Mouse (Mus musculus) monocyte, adult 5-6 weeks (primary cell): ENCODE results near the gene Chit1. TPM values are rescaled to one million over a fixed set of nuclear protein-coding genes. Genes with fewer than 3 reads are reported as not detected.

Source experiments
- ATAC-seq: fragments of 153-309, 156-312 bp; replicated peaks from 2 replicates; pipeline ENCODE4 v1.8.0; 2017; ENCODE audit warnings: mild to moderate bottlenecking; ENCODE audit not compliant: low TSS enrichment, insufficient number of reproducible peaks, severe bottlenecking, poor library complexity, low FRiP score
- total RNA-seq: library from RNA; stranded (forward); fragments of 200-1000, 200-491, 200-594 nt; gene quantifications from 3 replicates; pipeline ENCODE4 v1.2.3, GENCODE M21; 2017

Gene Chit1
- total RNA-seq, 1 experiment from 2014 or later, result 0.67 TPM

- peak; percentile 10; the same call in 1 of the 2 replicates for ATAC-seq
Measured at GRCm38 (mm10) chr1:134078061-134078795, 32.8 kb upstream of the Chit1 start.

- peak; percentile 78 for ATAC-seq
Measured at GRCm38 (mm10) chr1:134078802-134079476, 32.1 kb upstream of the Chit1 start, which contains the start of gene Btg2. TSS of gene Btg2 (minus strand) at chr1:134079120.

GRCm38 (mm10) chr1:134079477-134080163 is 31.4 kb upstream of the Chit1 start:
- ATAC-seq, result no peak

- no peak for ATAC-seq
Measured at GRCm38 (mm10) chr1:134080406-134080805, 30.6 kb upstream of the Chit1 start.

GRCm38 (mm10) chr1:134080881-134081450 is 30.1 kb upstream of the Chit1 start:
- ATAC-seq, result no peak

GRCm38 (mm10) chr1:134082987-134083516 is 28.0 kb upstream of the Chit1 start:
- no peak for ATAC-seq

GRCm38 (mm10) chr1:134083676-134084075 is 27.4 kb upstream of the Chit1 start:
- ATAC-seq, result no peak

- ATAC-seq, result no peak
Measured at GRCm38 (mm10) chr1:134084128-134084527, 26.9 kb upstream of the Chit1 start.

- ATAC-seq, result no peak
Measured at GRCm38 (mm10) chr1:134086017-134086416, 25.0 kb upstream of the Chit1 start.

GRCm38 (mm10) chr1:134086811-134087398 is 24.1 kb upstream of the Chit1 start:
- no peak for ATAC-seq

- ATAC-seq, result no peak
Measured at GRCm38 (mm10) chr1:134089074-134089473, 22.0 kb upstream of the Chit1 start.

GRCm38 (mm10) chr1:134091851-134092250 is 19.2 kb upstream of the Chit1 start:
- no peak for ATAC-seq

GRCm38 (mm10) chr1:134092368-134092767 is 18.7 kb upstream of the Chit1 start:
- no peak for ATAC-seq

- ATAC-seq, result peak; percentile 55
Measured at GRCm38 (mm10) chr1:134092852-134093770, 17.9 kb upstream of the Chit1 start.

- peak; percentile 68 for ATAC-seq
Measured at GRCm38 (mm10) chr1:134093771-134094526, 17.1 kb upstream of the Chit1 start.

- ATAC-seq, result 0 out of 2 replicates have a peak, but pooled peaks have one; percentile 5
Measured at GRCm38 (mm10) chr1:134095033-134095612, 15.9 kb upstream of the Chit1 start.

- ATAC-seq, result no peak
Measured at GRCm38 (mm10) chr1:134095721-134096120, 15.3 kb upstream of the Chit1 start.
